Mouse (Mus musculus) CH12.LX (cell line): ENCODE results near the gene Cdk17. TPM values are rescaled to one million over a fixed set of nuclear protein-coding genes. Genes with fewer than 3 reads are reported as not detected.

ENCODE experiments used
- DNase-seq: peaks from one replicate; pipeline ENCODE4 v3.0.0-alpha.2; 2013; ENCODE audit errors: extremely low read depth
- H3K27ac ChIP-seq: 2 replicates; pipeline ENCODE4 v1.5.1; 2012; ENCODE audit warnings: low read depth, mild to moderate bottlenecking, control low read depth, moderate library complexity; ENCODE audit not compliant: insufficient read depth
- H3K27me3 ChIP-seq: replicated peaks from 2 replicates; pipeline ENCODE3; 2012; ENCODE audit warnings: inconsistent platforms
- H3K36me3 ChIP-seq, 2 experiments: replicated peaks in 1 of 2; 2 replicates each; pipeline versions ENCODE3 to v1.6.1; 2012; ENCODE audit warnings: inconsistent platforms in 1 of 2, low read length in 1 of 2, mild to moderate bottlenecking in 1 of 2, mixed read lengths in 1 of 2, moderate library complexity in 1 of 2; ENCODE audit not compliant: control insufficient read depth in 1 of 2, insufficient read depth in 1 of 2
- H3K4me1 ChIP-seq, 2 experiments: 2 replicates each; pipeline ENCODE4 v1.6.1; 2012; ENCODE audit warnings: inconsistent platforms in 1 of 2, moderate library complexity in 1 of 2; ENCODE audit not compliant: insufficient read depth in 2 of 2, control insufficient read depth in 1 of 2
- H3K4me2 ChIP-seq: 2 replicates; pipeline ENCODE4 v1.6.1; 2012; ENCODE audit warnings: low read depth, mild to moderate bottlenecking, control low read depth; ENCODE audit not compliant: poor library complexity, insufficient read depth, severe bottlenecking
- H3K4me3 ChIP-seq, 3 experiments: fragments of 150-350 bp in 1 of 3; sonication (generic) in 1 of 3; replicated peaks in 1 of 3; 2 replicates each; pipeline versions ENCODE3 to v1.5.1; 2011 to 2012; ENCODE audit warnings: low read depth in 2 of 3, low read length in 2 of 3, mild to moderate bottlenecking in 2 of 3, moderate library complexity in 2 of 3, control low read depth in 1 of 3, improper control_type of control experiment in 1 of 3, inconsistent platforms in 1 of 3, mixed read lengths in 1 of 3; ENCODE audit not compliant: poor library complexity in 1 of 3
- H3K79me2 ChIP-seq: replicated peaks from 2 replicates; pipeline ENCODE4 v1.6.1; 2012; ENCODE audit warnings: mild to moderate bottlenecking, moderate library complexity; ENCODE audit not compliant: control insufficient read depth, poor library complexity, insufficient read depth, severe bottlenecking; ENCODE audit errors: extremely low read depth
- H3K9ac ChIP-seq: 2 replicates; pipeline ENCODE4 v1.6.1; 2012; ENCODE audit warnings: low read depth, mild to moderate bottlenecking, control low read depth, moderate library complexity; ENCODE audit not compliant: insufficient read depth
- H3K9me3 ChIP-seq: replicated peaks from 2 replicates; pipeline ENCODE3; 2012; ENCODE audit warnings: low read length, inconsistent platforms, mixed read lengths
- BHLHE40 ChIP-seq: IDR thresholded peaks from 2 replicates; pipeline ENCODE4 v1.6.1; 2011; ENCODE audit warnings: mild to moderate bottlenecking, low read depth, low read length, improper control_type of control experiment
- CHD2 ChIP-seq: IDR thresholded peaks from 2 replicates; pipeline ENCODE4 v1.6.1; 2011; ENCODE audit warnings: low read length, improper control_type of control experiment
- ELF1 ChIP-seq: IDR thresholded peaks from 2 replicates; pipeline ENCODE4 v1.6.1; 2014; ENCODE audit warnings: low read depth, mild to moderate bottlenecking, inconsistent platforms, low read length, improper control_type of control experiment
- EP300 ChIP-seq: IDR thresholded peaks from 2 replicates; pipeline ENCODE4 v1.6.1; 2011; ENCODE audit warnings: low read length, improper control_type of control experiment
- ETS1 ChIP-seq: conservative IDR thresholded peaks from 2 replicates; pipeline ENCODE4 v1.6.1; 2012; ENCODE audit warnings: low read depth, mild to moderate bottlenecking, inconsistent platforms, low read length, improper control_type of control experiment, moderate library complexity
- HCFC1 ChIP-seq: IDR thresholded peaks from 2 replicates; pipeline ENCODE4 v1.6.1; 2012; ENCODE audit warnings: low read depth, mild to moderate bottlenecking, inconsistent platforms, low read length, improper control_type of control experiment
- IRF4 ChIP-seq: IDR thresholded peaks from 2 replicates; pipeline ENCODE4 v1.6.1; 2014; ENCODE audit warnings: low read depth, mild to moderate bottlenecking, inconsistent platforms, low read length, improper control_type of control experiment
- JUN ChIP-seq: IDR thresholded peaks from 2 replicates; pipeline ENCODE4 v1.6.1; 2011; ENCODE audit warnings: low read depth, mild to moderate bottlenecking, low read length, improper control_type of control experiment, moderate library complexity; ENCODE audit not compliant: insufficient read depth
- KAT2A ChIP-seq: IDR thresholded peaks from 2 replicates; pipeline ENCODE4 v1.6.1; 2012; ENCODE audit warnings: low read length, improper control_type of control experiment, inconsistent platforms; ENCODE audit not compliant: insufficient replicate concordance
- MAFK ChIP-seq: IDR thresholded peaks from 2 replicates; pipeline ENCODE4 v1.6.1; 2011; ENCODE audit warnings: low read length, improper control_type of control experiment; ENCODE audit not compliant: insufficient replicate concordance
- MAZ ChIP-seq: IDR thresholded peaks from 2 replicates; pipeline ENCODE4 v1.6.1; 2012; ENCODE audit warnings: low read depth, mild to moderate bottlenecking, inconsistent platforms, low read length, improper control_type of control experiment, moderate library complexity
- MEF2A ChIP-seq: IDR thresholded peaks from 2 replicates; pipeline ENCODE4 v1.6.1; 2014; ENCODE audit warnings: low read depth, mild to moderate bottlenecking, inconsistent platforms, low read length, improper control_type of control experiment, borderline replicate concordance
- MXI1 ChIP-seq: IDR thresholded peaks from 2 replicates; pipeline ENCODE4 v1.6.1; 2011; ENCODE audit warnings: mild to moderate bottlenecking, low read depth, low read length, improper control_type of control experiment
- MYC ChIP-seq: IDR thresholded peaks from 2 replicates; pipeline ENCODE4 v1.6.1; 2011; ENCODE audit warnings: low read depth, mild to moderate bottlenecking, improper control_type of control experiment, low read length
- NELFE ChIP-seq: IDR thresholded peaks from 2 replicates; pipeline ENCODE4 v1.6.1; 2011; ENCODE audit warnings: low read depth, low read length, improper control_type of control experiment
- NRF1 ChIP-seq: IDR thresholded peaks from 2 replicates; pipeline ENCODE4 v1.6.1; 2014; ENCODE audit warnings: low read depth, mild to moderate bottlenecking, inconsistent platforms, low read length, improper control_type of control experiment, moderate library complexity
- PAX5 ChIP-seq: IDR thresholded peaks from 2 replicates; pipeline ENCODE4 v1.6.1; 2012; ENCODE audit warnings: low read length, inconsistent platforms, mixed read lengths
- POLR2A ChIP-seq: IDR thresholded peaks from 2 replicates; pipeline ENCODE4 v1.6.1; 2011; ENCODE audit warnings: low read depth, mild to moderate bottlenecking, improper control_type of control experiment, low read length
- POLR2AphosphoS2 ChIP-seq: IDR thresholded peaks from 2 replicates; pipeline ENCODE4 v1.6.1; 2011; ENCODE audit warnings: low read depth, low read length, improper control_type of control experiment
- RAD21 ChIP-seq: IDR thresholded peaks from 2 replicates; pipeline ENCODE4 v1.6.1; 2011; ENCODE audit warnings: low read depth, mild to moderate bottlenecking, low read length, improper control_type of control experiment, moderate library complexity
- RCOR1 ChIP-seq: conservative IDR thresholded peaks from 2 replicates; pipeline ENCODE4 v1.6.1; 2012; ENCODE audit warnings: low read depth, mild to moderate bottlenecking, inconsistent platforms, low read length, improper control_type of control experiment
- SIN3A ChIP-seq: IDR thresholded peaks from 2 replicates; pipeline ENCODE4 v1.6.1; 2012; ENCODE audit warnings: low read length, improper control_type of control experiment, inconsistent platforms
- SMC3 ChIP-seq: IDR thresholded peaks from 2 replicates; pipeline ENCODE4 v1.6.1; 2011; ENCODE audit warnings: low read depth, low read length, improper control_type of control experiment
- TBP ChIP-seq: conservative IDR thresholded peaks from 2 replicates; pipeline ENCODE4 v1.6.1; 2011; ENCODE audit warnings: low read depth, low read length, improper control_type of control experiment
- TCF12 ChIP-seq: IDR thresholded peaks from 2 replicates; pipeline ENCODE4 v1.6.1; 2014; ENCODE audit warnings: low read depth, mild to moderate bottlenecking, inconsistent platforms, low read length, improper control_type of control experiment
- UBTF ChIP-seq: IDR thresholded peaks from 2 replicates; pipeline ENCODE4 v1.6.1; 2012; ENCODE audit warnings: low read depth, mild to moderate bottlenecking, inconsistent platforms, low read length, improper control_type of control experiment, moderate library complexity
- USF1 ChIP-seq: IDR thresholded peaks from 2 replicates; pipeline ENCODE4 v1.6.1; 2014; ENCODE audit warnings: low read depth, mild to moderate bottlenecking, inconsistent platforms, low read length, improper control_type of control experiment
- USF2 ChIP-seq: conservative IDR thresholded peaks from 2 replicates; pipeline ENCODE4 v1.6.1; 2011; ENCODE audit warnings: low read depth, low read length, improper control_type of control experiment
- ZMIZ1 ChIP-seq: IDR thresholded peaks from 2 replicates; pipeline ENCODE4 v1.6.1; 2012; ENCODE audit warnings: low read depth, mild to moderate bottlenecking, inconsistent platforms, low read length, improper control_type of control experiment
- ZNF384 ChIP-seq: IDR thresholded peaks from 2 replicates; pipeline ENCODE4 v1.6.1; 2012; ENCODE audit warnings: low read depth, low read length, improper control_type of control experiment, inconsistent platforms
- dilution Hi-C: fragments of 300-500 bp; cut with MboI; formaldehyde crosslinking; loops from 2 replicates; pipeline ENCODE4 v1.14.3; 2020; ENCODE audit warnings: low sequenced_read_pairs; ENCODE audit not compliant: extremely low pct_unique_long_range_greater_than_20kb, extremely low pct_ligation_motif_present
- in situ Hi-C: fragments of 300-500 bp; cut with MboI; formaldehyde crosslinking; loops from 3 replicates; pipeline ENCODE4 v1.14.3; 2019; ENCODE audit warnings: low sequenced_read_pairs, low pct_ligation_motif_present, low pct_unique_long_range_greater_than_20kb, mixed read lengths
- polyA plus RNA-seq: library from polyadenylated mRNA; unstranded; fragments of >175 nt; gene quantifications from 2 replicates; pipeline ENCODE4 v1.2.1, GENCODE M21; 2012; ENCODE audit warnings: low read depth; ENCODE audit not compliant: insufficient read length
- total RNA-seq, 2 experiments: library from RNA; depleted of rRNA; stranded (reverse); fragments of 300-350 nt in 1 of 2; fragments of >200 nt in 1 of 2; gene quantifications; 2 replicates each; pipeline ENCODE4 v1.2.3; 2012 to 2014

The Cdk17 gene
- total and polyA plus RNA-seq, 3 experiments, result 23.4 to 51.3 (median 28.5) TPM

GRCm38 (mm10) chr10:93310721-93311411 is 150.2 kb downstream of the Cdk17 start, which contains the start of gene Elk3:
Gene Elk3, minus strand, starts transcription at chr10:93311135.
- H3K79me2 ChIP-seq, result peaks cover 37% of the 10 kb centered on the region
- H3K9me3 ChIP-seq, result peaks cover 2% of the 10 kb centered on the region
- dilution Hi-C loops (no loop called here), in situ Hi-C loops (loop anchor here (5.0 kb wide), 1 partner anchor 36 kb away; no protein-coding TSS in a partner anchor)
- TF ChIP-seq MAZ, result peak; percentile 91; the same call in 1 of the 2 replicates
- no peak for TF ChIP-seq USF2
- peak; percentile 33 for TF ChIP-seq ETS1
- TF ChIP-seq USF1, result no peak
- no peak for TF ChIP-seq POLR2AphosphoS2
- TF ChIP-seq ELF1, result peak; percentile 85
- no peak for TF ChIP-seq MEF2A
- TF ChIP-seq RAD21, result no peak
- no peak for TF ChIP-seq KAT2A
- 0 out of 2 replicates have a peak, but pooled peaks have one; percentile 19 for TF ChIP-seq NELFE
- TF ChIP-seq ZMIZ1, result no peak
- no peak for TF ChIP-seq PAX5
- no peak for TF ChIP-seq CHD2
- peak; percentile 51; the same call in 1 of the 2 replicates for TF ChIP-seq BHLHE40
- peak; percentile 46 for TF ChIP-seq TCF12
- TF ChIP-seq MAFK, result no peak
- peak; percentile 95 for TF ChIP-seq ZNF384
- TF ChIP-seq HCFC1, result 0 out of 2 replicates have a peak, but pooled peaks have one; percentile 32
- TF ChIP-seq SIN3A, result no peak; the same call in 1 of the 2 replicates
- TF ChIP-seq MYC, result peak; percentile 57; the same call in 1 of the 2 replicates
- TF ChIP-seq TBP, result 0 out of 2 replicates have a peak, but pooled peaks have one; percentile 20
- TF ChIP-seq RCOR1, result no peak
- TF ChIP-seq POLR2A, result peak; percentile 56; the same call in 1 of the 2 replicates
- TF ChIP-seq NRF1, result peak; percentile 43; the same call in 1 of the 2 replicates
- peak; percentile 47; the same call in 1 of the 2 replicates for TF ChIP-seq IRF4
- peak; percentile 45; the same call in 1 of the 2 replicates for TF ChIP-seq MXI1
- no peak for TF ChIP-seq JUN
- no peak; the same call in 1 of the 2 replicates for TF ChIP-seq UBTF
- 0 out of 2 replicates have a peak, but pooled peaks have one; percentile 39 for TF ChIP-seq EP300
- TF ChIP-seq SMC3, result no peak
- peak within 1 kb of the TSS; percentile 63 for H3K4me2 ChIP-seq
- H3K4me3 ChIP-seq, result peak within 1 kb of the TSS; percentile 75 to 91 (median 81)
- no peaks in the 10 kb centered on the region for H3K27me3 ChIP-seq
- H3K36me3 ChIP-seq, result peaks cover 0 to 8% of the 10 kb centered on the region in 2 experiments
- H3K4me1 ChIP-seq, result peaks cover 0 to 34% of the 10 kb centered on the region in 2 experiments; a peak in 2 of 4 replicates
- peak; percentile 81 for DNase-seq
- peak within 1 kb of the TSS; percentile 77 for H3K27ac ChIP-seq
- H3K9ac ChIP-seq, result peak within 1 kb of the TSS; percentile 95
